Mouse (Mus musculus) cerebellum, postnatal 14 days (tissue): ENCODE measurements at regions not wholly inside any gene's neighbourhood (a gene's known extent, or its start where the extent isn't known, plus 50 kb on each side); places are given as distances from the start of the nearest gene placed in this dataset.

Experiments used
- DNase-seq, 2 experiments: peaks; one replicate each; pipeline ENCODE4 v3.0.0; 2021; ENCODE audit warnings: mixed read lengths in 2 of 2

- peak; percentile 50 to 60 for DNase-seq
These were observed 162.2 kb upstream of the Brinp1 start for GRCm38 (mm10) chr4:69116353-69116752.

GRCm38 (mm10) chr4:69105188-69105587, 151.0 kb upstream of the Brinp1 start:
- no peak for DNase-seq

DNA sequence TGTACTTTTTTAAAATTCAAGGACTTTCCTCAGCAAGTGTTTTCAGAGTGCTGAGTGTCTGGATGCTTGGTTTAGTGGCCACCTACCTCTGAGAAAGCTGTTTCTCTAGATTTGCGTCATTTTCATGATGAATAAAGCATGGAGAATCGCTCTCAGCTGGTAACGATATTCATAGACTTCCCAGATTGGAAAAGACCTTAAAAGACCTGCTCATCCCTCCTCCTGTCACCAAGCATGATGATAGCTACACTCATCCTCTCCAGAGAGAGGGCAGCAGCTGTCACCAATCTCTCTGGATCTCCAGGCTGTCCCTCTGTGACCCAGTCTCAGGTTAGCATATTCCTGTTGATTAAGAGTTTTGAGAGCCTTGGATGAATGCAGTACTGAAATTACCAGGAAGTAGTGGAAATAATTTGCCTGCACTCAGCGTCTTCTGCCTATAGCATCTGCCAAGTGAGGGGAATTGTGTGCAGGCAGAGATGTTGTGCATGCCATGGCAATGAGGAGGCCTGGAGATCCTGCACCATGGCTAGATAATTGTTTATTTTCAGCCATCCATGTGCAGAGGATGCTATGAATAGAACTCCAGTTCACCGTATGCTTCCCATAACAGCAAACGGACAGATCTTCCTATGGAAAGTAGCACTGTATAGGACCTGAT, 141.7 kb upstream of the Brinp1 start:
- peak in 1 of 2 experiments; percentile 3 for DNase-seq

- no peak for DNase-seq
These were observed 123.9 kb upstream of the Brinp1 start for GRCm38 (mm10) chr4:69078085-69078484.

DNA sequence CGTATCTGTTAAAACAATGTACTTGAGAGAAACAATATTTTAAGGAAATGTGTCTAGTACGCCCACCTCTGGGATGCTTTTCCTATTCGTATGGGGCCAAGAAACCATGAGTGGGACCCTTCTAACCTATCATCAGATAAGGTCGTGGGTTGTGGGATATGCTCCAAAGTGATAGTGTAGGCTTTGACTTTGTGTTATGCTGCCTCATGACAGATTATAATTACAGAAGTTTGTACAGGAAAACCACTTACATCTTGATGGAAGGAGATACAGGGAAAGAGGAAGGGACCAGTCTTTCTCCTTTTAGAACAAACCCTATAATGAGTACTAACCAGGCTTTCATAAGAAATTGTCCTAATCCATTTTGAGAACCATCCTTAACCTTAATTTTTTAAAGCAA, 123.1 kb upstream of the Brinp1 start:
- no peak for DNase-seq

DNA sequence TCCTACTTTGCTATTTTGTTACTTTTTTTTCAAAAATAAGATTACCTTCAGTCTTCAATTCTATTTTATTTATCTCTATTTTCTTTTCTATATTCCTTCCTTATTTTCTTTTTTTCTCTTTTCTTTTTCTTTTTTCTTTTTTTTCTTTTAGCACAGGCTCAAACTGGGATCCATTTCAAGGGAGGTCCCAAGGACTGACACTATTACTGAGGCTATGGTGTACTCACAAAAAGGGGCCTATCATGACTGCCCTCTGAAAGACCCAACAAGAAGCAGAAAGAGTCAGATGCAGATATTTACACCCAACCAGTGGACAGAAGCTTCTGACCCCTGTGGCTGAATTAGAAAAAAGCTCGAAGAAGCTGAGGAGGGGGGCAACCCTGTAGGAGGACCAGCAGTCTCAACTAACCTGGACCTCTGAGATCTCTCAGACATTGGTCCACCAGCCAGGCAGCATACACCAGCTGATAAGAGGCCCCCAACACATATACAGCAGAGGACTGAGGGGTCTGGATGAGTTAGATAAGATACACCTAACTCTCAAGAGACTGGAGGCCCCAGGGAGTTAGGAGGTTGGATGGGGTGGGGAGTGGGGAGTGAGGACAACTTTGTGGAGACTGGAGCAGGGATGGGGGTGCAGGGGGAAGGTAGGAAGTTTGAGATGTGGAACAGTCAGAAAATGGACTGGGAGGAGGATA, 85.6 kb upstream of the Brinp1 start:
- no peak for DNase-seq

- no peak for DNase-seq
These were observed 80.0 kb upstream of the Brinp1 start for GRCm38 (mm10) chr4:69034166-69034565.

GRCm38 (mm10) chr4:69020159-69020727, 66.0 kb upstream of the Brinp1 start:
- DNase-seq, result no peak

DNA sequence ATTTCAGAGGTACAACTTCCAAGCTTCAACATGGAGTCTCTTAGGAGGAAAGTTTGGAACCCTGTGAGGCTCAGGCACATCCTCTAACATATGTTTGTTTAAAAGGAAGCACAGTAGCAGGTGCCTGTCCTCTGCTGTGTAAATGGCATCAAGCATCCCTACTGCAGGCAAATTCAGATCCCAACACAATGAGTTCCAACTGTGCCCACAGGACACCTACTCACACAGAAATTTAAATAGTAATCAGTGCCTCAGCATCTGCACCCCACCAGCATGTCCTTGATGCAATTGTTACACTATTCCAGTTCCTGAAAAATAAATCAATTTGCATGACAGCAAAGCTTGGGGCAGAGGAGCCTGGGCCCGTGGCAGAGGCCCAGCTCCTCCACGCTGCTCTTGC, 61.2 kb upstream of the Brinp1 start:
- no peak for DNase-seq
